Mouse (Mus musculus): ENCODE results near the gene Ndufb7. TPM values are rescaled to one million over a fixed set of nuclear protein-coding genes. Genes with fewer than 3 reads are reported as not detected.
A peak's percentile ranks its signal among the peaks of the same experiment; 100 is the strongest.
"Not testable (repeated sequence)": the region's sequence is repeated elsewhere in the genome, so short reads cannot be mapped to it uniquely, and the experiment has no call there.

The Ndufb7 gene
- polyA plus RNA-seq, 1 experiment from 2014 or later = 612 TPM

GRCm38 (mm10) chr8:83567668-83568067, 1.2 kb downstream of the Ndufb7 start:
- peak overlapping the region; percentile 83 for H3K4me2 ChIP-seq (ENCODE audit: low read depth, low read length)
- peak overlapping the region; percentile 88 for H3K4me3 ChIP-seq (ENCODE audit: low read length)
- no peaks in the 10 kb centered on the region for H3K9me3 ChIP-seq (replicated peaks; ENCODE audit: control insufficient read depth, low read length)
- peaks cover 18% of the 10 kb centered on the region for H3K36me3 ChIP-seq (ENCODE audit: control insufficient read depth, insufficient read depth)
- ATAC-seq (replicated peaks; ENCODE audit: extremely low read depth, insufficient read depth, low FRiP score) = no peak
- H3K4me1 ChIP-seq (ENCODE audit: control insufficient read depth, insufficient read depth, low read length) = peaks cover 15% of the 10 kb centered on the region
- no peaks in the 10 kb centered on the region for H3K27me3 ChIP-seq (ENCODE audit: control insufficient read depth, insufficient read depth, low read length)
- H3K27ac ChIP-seq (ENCODE audit: low read length) = no peak overlapping the region
- 60% methylated on average over 3 of the region's 3 CpGs for WGBS
- H3K9ac ChIP-seq (ENCODE audit: low read length) = peak overlapping the region; percentile 93

GRCm38 (mm10) chr8:83568128-83568527, 1.7 kb downstream of the Ndufb7 start:
- H3K4me1 ChIP-seq (ENCODE audit: control insufficient read depth, insufficient read depth, low read length) = peaks cover 17% of the 10 kb centered on the region
- no peak overlapping the region for H3K27ac ChIP-seq (ENCODE audit: low read length)
- H3K36me3 ChIP-seq (ENCODE audit: control insufficient read depth, insufficient read depth) = peaks cover 18% of the 10 kb centered on the region
- peak overlapping the region; percentile 93 for H3K9ac ChIP-seq (ENCODE audit: low read length)
- 73% methylated on average over 5 of the region's 5 CpGs for WGBS
- no peak overlapping the region for H3K4me3 ChIP-seq (ENCODE audit: low read length)
- no peaks in the 10 kb centered on the region for H3K27me3 ChIP-seq (ENCODE audit: control insufficient read depth, insufficient read depth, low read length)
- H3K9me3 ChIP-seq (replicated peaks; ENCODE audit: control insufficient read depth, low read length) = no peaks in the 10 kb centered on the region
- ATAC-seq (replicated peaks; ENCODE audit: extremely low read depth, insufficient read depth, low FRiP score) = no peak
- peak overlapping the region; percentile 83 for H3K4me2 ChIP-seq (ENCODE audit: low read depth, low read length)

GRCm38 (mm10) chr8:83568755-83569154, 2.3 kb downstream of the Ndufb7 start:
- H3K4me1 ChIP-seq (ENCODE audit: control insufficient read depth, insufficient read depth, low read length) = peaks cover 24% of the 10 kb centered on the region
- H3K27me3 ChIP-seq (ENCODE audit: control insufficient read depth, insufficient read depth, low read length) = no peaks in the 10 kb centered on the region
- 73% methylated on average over 5 of the region's 5 CpGs for WGBS
- H3K4me3 ChIP-seq (ENCODE audit: low read length) = no peak overlapping the region
- H3K9ac ChIP-seq (ENCODE audit: low read length) = 0 out of 2 replicates have a peak overlapping the region, but pooled peaks have one; percentile 31
- H3K4me2 ChIP-seq (ENCODE audit: low read depth, low read length) = no peak overlapping the region
- no peaks in the 10 kb centered on the region for H3K9me3 ChIP-seq (replicated peaks; ENCODE audit: control insufficient read depth, low read length)
- no peak overlapping the region for H3K27ac ChIP-seq (ENCODE audit: low read length)
- ATAC-seq (replicated peaks; ENCODE audit: extremely low read depth, insufficient read depth, low FRiP score) = no peak
- peaks cover 18% of the 10 kb centered on the region for H3K36me3 ChIP-seq (ENCODE audit: control insufficient read depth, insufficient read depth)

GRCm38 (mm10) chr8:83569165-83569564, 2.7 kb downstream of the Ndufb7 start:
- Histone ChIP-seq H3K36me3 (ENCODE audit: control insufficient read depth, insufficient read depth) (peaks cover 18% of the 10 kb centered on the region), H3K9ac (ENCODE audit: low read length) (no peak overlapping the region), H3K4me1 (ENCODE audit: control insufficient read depth, insufficient read depth, low read length) (peaks cover 28% of the 10 kb centered on the region), H3K9me3 (replicated peaks; ENCODE audit: control insufficient read depth, low read length) (no peaks in the 10 kb centered on the region), H3K27ac (ENCODE audit: low read length) (no peak overlapping the region), H3K4me2 (ENCODE audit: low read depth, low read length) (no peak overlapping the region), H3K4me3 (ENCODE audit: low read length) (no peak overlapping the region), H3K27me3 (ENCODE audit: control insufficient read depth, insufficient read depth, low read length) (no peaks in the 10 kb centered on the region)
- no peak for ATAC-seq (replicated peaks; ENCODE audit: extremely low read depth, insufficient read depth, low FRiP score)
- 70% methylated on average over 4 of the region's 4 CpGs for WGBS

GRCm38 (mm10) chr8:83570272-83571000, 4.0 kb downstream of the Ndufb7 start:
- no peaks in the 10 kb centered on the region for H3K27me3 ChIP-seq (ENCODE audit: control insufficient read depth, insufficient read depth, low read length)
- no peak for ATAC-seq (replicated peaks; ENCODE audit: extremely low read depth, insufficient read depth, low FRiP score)
- peaks cover 40% of the 10 kb centered on the region for H3K4me1 ChIP-seq (ENCODE audit: control insufficient read depth, insufficient read depth, low read length)
- no peak overlapping the region for H3K9ac ChIP-seq (ENCODE audit: low read length)
- H3K4me3 ChIP-seq (ENCODE audit: low read length) = no peak overlapping the region
- H3K36me3 ChIP-seq (ENCODE audit: control insufficient read depth, insufficient read depth) = peaks cover 18% of the 10 kb centered on the region
- H3K27ac ChIP-seq (ENCODE audit: low read length) = no peak overlapping the region
- no peak overlapping the region for H3K4me2 ChIP-seq (ENCODE audit: low read depth, low read length)
- no peaks in the 10 kb centered on the region for H3K9me3 ChIP-seq (replicated peaks; ENCODE audit: control insufficient read depth, low read length)
- WGBS = 84% methylated on average over 15 of the region's 15 CpGs

GRCm38 (mm10) chr8:83571001-83571340, 4.5 kb downstream of the Ndufb7 start:
- H3K9me3 ChIP-seq (replicated peaks; ENCODE audit: control insufficient read depth, low read length); H3K4me2 ChIP-seq (ENCODE audit: low read depth, low read length); H3K4me3 ChIP-seq (ENCODE audit: low read length); H3K27me3 ChIP-seq (ENCODE audit: control insufficient read depth, insufficient read depth, low read length); ATAC-seq (replicated peaks; ENCODE audit: extremely low read depth, insufficient read depth, low FRiP score); H3K27ac ChIP-seq (ENCODE audit: low read length); H3K9ac ChIP-seq (ENCODE audit: low read length): not testable (repeated sequence)
- peaks cover 18% of the 10 kb centered on the region for H3K36me3 ChIP-seq (ENCODE audit: control insufficient read depth, insufficient read depth)
- peaks cover 46% of the 10 kb centered on the region for H3K4me1 ChIP-seq (ENCODE audit: control insufficient read depth, insufficient read depth, low read length)
- WGBS = 87% methylated on average over 6 of the region's 7 CpGs

GRCm38 (mm10) chr8:83571791-83572190, 5.3 kb downstream of the Ndufb7 start:
- H3K27me3 ChIP-seq (ENCODE audit: control insufficient read depth, insufficient read depth, low read length) = no peaks in the 10 kb centered on the region
- ATAC-seq (replicated peaks; ENCODE audit: extremely low read depth, insufficient read depth, low FRiP score) = no peak
- H3K9ac ChIP-seq (ENCODE audit: low read length) = no peak overlapping the region
- no peak overlapping the region for H3K4me3 ChIP-seq (ENCODE audit: low read length)
- H3K4me2 ChIP-seq (ENCODE audit: low read depth, low read length) = no peak overlapping the region
- H3K27ac ChIP-seq (ENCODE audit: low read length) = no peak overlapping the region
- no peaks in the 10 kb centered on the region for H3K9me3 ChIP-seq (replicated peaks; ENCODE audit: control insufficient read depth, low read length)
- 93% methylated on average over 10 of the region's 10 CpGs for WGBS
- H3K36me3 ChIP-seq (ENCODE audit: control insufficient read depth, insufficient read depth) = peaks cover 18% of the 10 kb centered on the region
- peaks cover 49% of the 10 kb centered on the region for H3K4me1 ChIP-seq (ENCODE audit: control insufficient read depth, insufficient read depth, low read length)

- Histone ChIP-seq H3K4me1 (ENCODE audit: control insufficient read depth, insufficient read depth, low read length) (peaks cover 50% of the 10 kb centered on the region), H3K4me3 (ENCODE audit: low read length) (no peak overlapping the region), H3K4me2 (ENCODE audit: low read depth, low read length) (no peak overlapping the region), H3K9ac (ENCODE audit: low read length) (no peak overlapping the region), H3K27ac (ENCODE audit: low read length) (no peak overlapping the region), H3K27me3 (ENCODE audit: control insufficient read depth, insufficient read depth, low read length) (no peaks in the 10 kb centered on the region), H3K36me3 (ENCODE audit: control insufficient read depth, insufficient read depth) (peaks cover 18% of the 10 kb centered on the region), H3K9me3 (replicated peaks; ENCODE audit: control insufficient read depth, low read length) (no peaks in the 10 kb centered on the region)
- ATAC-seq (replicated peaks; ENCODE audit: extremely low read depth, insufficient read depth, low FRiP score) = no peak
- 80% methylated on average over 5 of the region's 5 CpGs for WGBS
These were observed 5.9 kb downstream of the Ndufb7 start for GRCm38 (mm10) chr8:83572246-83572812.

- 0 out of 2 replicates have a peak, but pooled peaks have one; percentile 7 for ATAC-seq (replicated peaks; ENCODE audit: extremely low read depth, insufficient read depth, low FRiP score)
- 54% methylated on average over 18 of the region's 18 CpGs for WGBS
- Histone ChIP-seq H3K4me1 (ENCODE audit: control insufficient read depth, insufficient read depth, low read length) (peaks cover 49% of the 10 kb centered on the region), H3K4me2 (ENCODE audit: low read depth, low read length) (peak overlapping the region; percentile 8; the same call in 1 of the 2 replicates), H3K9me3 (replicated peaks; ENCODE audit: control insufficient read depth, low read length) (no peaks in the 10 kb centered on the region), H3K36me3 (ENCODE audit: control insufficient read depth, insufficient read depth) (peaks cover 18% of the 10 kb centered on the region), H3K9ac (ENCODE audit: low read length) (peak overlapping the region; percentile 76), H3K27me3 (ENCODE audit: control insufficient read depth, insufficient read depth, low read length) (no peaks in the 10 kb centered on the region), H3K4me3 (ENCODE audit: low read length) (no peak overlapping the region), H3K27ac (ENCODE audit: low read length) (peak overlapping the region; percentile 95)
These were observed 6.8 kb downstream of the Ndufb7 start for GRCm38 (mm10) chr8:83573140-83573875.
